Mouse (Mus musculus): ENCODE results near the gene Rem1. TPM values are rescaled to one million over a fixed set of nuclear protein-coding genes. Genes with fewer than 3 reads are reported as not detected.
A peak's percentile ranks its signal among the peaks of the same experiment; 100 is the strongest.

Rem1 gene
- polyA plus RNA-seq (2011; ENCODE audit: insufficient read depth, insufficient read length, low replicate concordance, missing spikeins) = not detected in 2 replicates

DNA sequence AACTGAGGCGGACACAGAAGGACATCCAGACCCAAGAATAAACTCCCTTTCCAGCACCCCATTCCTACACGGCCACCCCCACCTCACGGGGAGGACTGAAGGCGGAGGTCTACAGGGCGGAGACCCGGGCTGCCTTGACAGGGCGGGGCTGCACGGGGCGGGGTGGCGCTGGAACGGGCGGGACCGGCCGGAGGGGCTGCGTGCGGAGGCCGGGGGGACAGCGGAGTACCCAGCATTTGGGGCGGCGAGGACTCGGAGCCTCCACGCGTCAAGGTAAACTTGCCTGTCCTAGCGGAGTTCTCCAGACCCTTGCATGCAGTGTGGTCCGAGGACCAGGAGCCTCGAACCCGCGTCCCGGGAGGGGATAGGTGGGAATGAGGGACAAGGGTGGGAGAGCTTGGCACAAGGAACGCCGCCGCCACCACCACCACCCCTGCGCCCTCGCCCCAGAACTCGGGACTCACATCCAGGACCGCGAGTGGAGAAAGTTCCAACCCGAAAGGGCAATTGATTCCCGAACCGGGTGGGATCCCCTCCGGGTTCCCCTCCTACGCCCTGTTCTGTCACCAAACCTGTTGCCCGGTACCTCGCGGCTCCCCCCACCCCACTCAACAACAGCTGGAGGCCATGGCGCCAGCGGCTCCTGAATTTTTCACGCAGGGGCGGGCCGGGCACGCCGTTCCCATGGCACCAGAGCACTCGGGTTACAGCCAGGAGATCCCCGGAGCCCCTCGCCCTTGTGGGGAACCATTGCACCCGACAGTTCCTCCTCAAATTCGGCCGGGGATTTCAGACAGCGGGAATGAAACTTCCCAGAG, at the start of gene Rem1:
TSS of gene Rem1 (plus strand) at position 178 of the 818 bp plus-strand sequence.
- Histone ChIP-seq H3K4me1 (ENCODE audit: control insufficient read depth, insufficient read depth, low read length) (no peaks in the 10 kb centered on the region), H3K4me3 (replicated peaks; ENCODE audit: control insufficient read depth, low read depth, low read length) (peak within 1 kb of the TSS; percentile 34), H3K27ac (ENCODE audit: control insufficient read depth, insufficient read depth, low read depth, low read length, poor library complexity) (no peak within 1 kb of the TSS)
- 3% methylated on average over 59 of the region's 59 CpGs for WGBS
- TF ChIP-seq CTCF (IDR thresholded peaks at IDR 0.05; ENCODE audit: control insufficient read depth, insufficient read depth, low read length) = no peak
- TF ChIP-seq POLR2A (IDR thresholded peaks at IDR 0.05; ENCODE audit: borderline replicate concordance, control insufficient read depth, low read depth, low read length) = no peak

DNA sequence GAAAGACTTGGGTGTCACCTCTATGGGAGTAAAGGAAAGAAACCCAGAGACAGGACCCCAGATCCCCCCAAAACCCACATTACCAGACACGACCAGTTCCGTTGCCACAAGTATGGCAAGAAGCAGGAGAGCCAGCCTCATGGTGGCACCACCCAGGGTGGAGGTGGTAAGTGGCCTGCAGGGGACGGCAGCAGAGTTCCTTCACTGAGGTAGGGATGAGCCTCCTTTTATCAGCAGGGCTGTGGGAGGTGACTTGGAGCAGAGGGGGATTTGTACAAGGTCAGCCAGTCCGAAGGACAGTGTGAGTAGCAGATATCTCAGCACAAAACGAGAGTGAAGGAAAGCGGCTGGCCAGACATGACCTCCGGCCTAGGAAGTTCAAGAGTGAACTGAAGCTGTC, 46.6 kb upstream of the Rem1 start, which contains the start of gene Defb19:
TSS of gene Defb19 (minus strand) at position 206 of the 400 bp plus-strand sequence.
- H3K4me3 ChIP-seq (replicated peaks; ENCODE audit: control insufficient read depth, low read depth, low read length) = no peak within 1 kb of the TSS
- 80% methylated on average over 7 of the region's 7 CpGs for WGBS

DNA sequence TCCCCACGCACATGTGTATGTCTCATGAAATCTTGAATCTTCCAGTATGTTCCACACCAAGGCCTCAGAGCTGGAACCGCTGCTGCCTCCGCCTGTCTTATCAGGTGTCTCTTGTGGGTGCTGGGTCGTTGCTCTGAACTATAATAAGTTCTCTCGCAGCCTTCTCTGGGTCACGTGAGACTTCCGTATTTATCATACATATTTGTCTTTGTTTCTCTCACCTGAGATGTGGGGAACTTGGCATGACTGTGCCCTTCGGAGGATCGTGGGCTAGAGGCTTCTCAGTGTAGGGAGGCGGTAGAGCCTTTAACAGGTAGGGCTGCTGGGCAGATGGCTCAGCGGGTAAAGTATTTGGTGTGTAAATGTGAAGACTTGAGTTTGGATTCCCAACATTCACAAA, 46.1 kb upstream of the Rem1 start:
- Histone ChIP-seq H3K4me3 (replicated peaks; ENCODE audit: control insufficient read depth, low read depth, low read length) (no peak overlapping the region), H3K4me1 (ENCODE audit: control insufficient read depth, insufficient read depth, low read length) (no peaks in the 10 kb centered on the region), H3K27ac (ENCODE audit: control insufficient read depth, insufficient read depth, low read depth, low read length, poor library complexity) (no peak overlapping the region)
- WGBS = 77% methylated on average over 11 of the region's 11 CpGs
- TF ChIP-seq CTCF (IDR thresholded peaks at IDR 0.05; ENCODE audit: control insufficient read depth, insufficient read depth, low read length) (no peak), POLR2A (IDR thresholded peaks at IDR 0.05; ENCODE audit: borderline replicate concordance, control insufficient read depth, low read depth, low read length) (no peak)

More for the DNA sequence above, 46.6 kb upstream of the Rem1 start, which contains the start of gene Defb19:
- H3K4me1 ChIP-seq (ENCODE audit: control insufficient read depth, insufficient read depth, low read length) = no peaks in the 10 kb centered on the region
- TF ChIP-seq POLR2A (IDR thresholded peaks at IDR 0.05; ENCODE audit: borderline replicate concordance, control insufficient read depth, low read depth, low read length) (no peak), CTCF (IDR thresholded peaks at IDR 0.05; ENCODE audit: control insufficient read depth, insufficient read depth, low read length) (no peak)
- H3K27ac ChIP-seq (ENCODE audit: control insufficient read depth, insufficient read depth, low read depth, low read length, poor library complexity) = no peak within 1 kb of the TSS

- Histone ChIP-seq H3K27ac (ENCODE audit: control insufficient read depth, insufficient read depth, low read depth, low read length, poor library complexity) (no peak overlapping the region), H3K4me1 (ENCODE audit: control insufficient read depth, insufficient read depth, low read length) (no peaks in the 10 kb centered on the region), H3K4me3 (replicated peaks; ENCODE audit: control insufficient read depth, low read depth, low read length) (no peak overlapping the region)
- WGBS = 65% methylated on average over 4 of the region's 4 CpGs
- TF ChIP-seq POLR2A (IDR thresholded peaks at IDR 0.05; ENCODE audit: borderline replicate concordance, control insufficient read depth, low read depth, low read length) (no peak), CTCF (IDR thresholded peaks at IDR 0.05; ENCODE audit: control insufficient read depth, insufficient read depth, low read length) (no peak)
Observed at GRCm38 (mm10) chr2:152586926-152587560, 39.7 kb upstream of the Rem1 start.

DNA sequence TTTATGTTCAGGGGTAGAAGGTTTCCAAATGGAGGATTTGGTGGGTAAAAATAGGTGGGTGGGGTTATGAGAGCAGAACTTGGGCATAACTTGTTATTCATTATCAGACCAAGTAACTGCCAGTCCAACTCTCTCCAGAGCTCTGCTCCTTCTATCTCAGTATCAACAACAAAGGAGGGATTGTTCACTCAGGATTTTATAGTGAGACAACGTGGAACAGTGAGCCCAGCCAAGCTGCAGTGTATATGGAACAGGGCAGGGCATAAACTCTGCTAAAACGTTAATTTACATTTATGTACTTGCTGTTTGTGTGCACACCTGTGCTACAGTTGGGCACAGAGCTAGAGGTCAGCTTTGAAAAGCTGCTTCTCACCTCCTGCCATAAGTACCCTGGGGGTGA, 38.3 kb upstream of the Rem1 start:
- 49% methylated on average over 2 of the region's 2 CpGs for WGBS
- no peak overlapping the region for H3K4me3 ChIP-seq (replicated peaks; ENCODE audit: control insufficient read depth, low read depth, low read length)
- TF ChIP-seq CTCF (IDR thresholded peaks at IDR 0.05; ENCODE audit: control insufficient read depth, insufficient read depth, low read length) = no peak
- TF ChIP-seq POLR2A (IDR thresholded peaks at IDR 0.05; ENCODE audit: borderline replicate concordance, control insufficient read depth, low read depth, low read length) = no peak
- H3K27ac ChIP-seq (ENCODE audit: control insufficient read depth, insufficient read depth, low read depth, low read length, poor library complexity) = no peak overlapping the region
- no peaks in the 10 kb centered on the region for H3K4me1 ChIP-seq (ENCODE audit: control insufficient read depth, insufficient read depth, low read length)

GRCm38 (mm10) chr2:152589021-152589420, 37.7 kb upstream of the Rem1 start:
- no peak overlapping the region for H3K27ac ChIP-seq (ENCODE audit: control insufficient read depth, insufficient read depth, low read depth, low read length, poor library complexity)
- no peak for TF ChIP-seq POLR2A (IDR thresholded peaks at IDR 0.05; ENCODE audit: borderline replicate concordance, control insufficient read depth, low read depth, low read length)
- TF ChIP-seq CTCF (IDR thresholded peaks at IDR 0.05; ENCODE audit: control insufficient read depth, insufficient read depth, low read length) = no peak
- no peak overlapping the region for H3K4me3 ChIP-seq (replicated peaks; ENCODE audit: control insufficient read depth, low read depth, low read length)
- H3K4me1 ChIP-seq (ENCODE audit: control insufficient read depth, insufficient read depth, low read length) = no peaks in the 10 kb centered on the region
- 58% methylated on average over 6 of the region's 6 CpGs for WGBS

- Histone ChIP-seq H3K27ac (ENCODE audit: control insufficient read depth, insufficient read depth, low read depth, low read length, poor library complexity) (no peak within 1 kb of the TSS), H3K4me1 (ENCODE audit: control insufficient read depth, insufficient read depth, low read length) (no peaks in the 10 kb centered on the region), H3K4me3 (replicated peaks; ENCODE audit: control insufficient read depth, low read depth, low read length) (no peak within 1 kb of the TSS)
- no peak for TF ChIP-seq POLR2A (IDR thresholded peaks at IDR 0.05; ENCODE audit: borderline replicate concordance, control insufficient read depth, low read depth, low read length)
- TF ChIP-seq CTCF (IDR thresholded peaks at IDR 0.05; ENCODE audit: control insufficient read depth, insufficient read depth, low read length) = no peak
- 59% methylated on average over 7 of the region's 7 CpGs for WGBS
Observed at GRCm38 (mm10) chr2:152599299-152599698, 27.5 kb upstream of the Rem1 start, which contains the start of gene Defb45. Gene Defb45 (minus strand): TSS chr2:152599399.

DNA sequence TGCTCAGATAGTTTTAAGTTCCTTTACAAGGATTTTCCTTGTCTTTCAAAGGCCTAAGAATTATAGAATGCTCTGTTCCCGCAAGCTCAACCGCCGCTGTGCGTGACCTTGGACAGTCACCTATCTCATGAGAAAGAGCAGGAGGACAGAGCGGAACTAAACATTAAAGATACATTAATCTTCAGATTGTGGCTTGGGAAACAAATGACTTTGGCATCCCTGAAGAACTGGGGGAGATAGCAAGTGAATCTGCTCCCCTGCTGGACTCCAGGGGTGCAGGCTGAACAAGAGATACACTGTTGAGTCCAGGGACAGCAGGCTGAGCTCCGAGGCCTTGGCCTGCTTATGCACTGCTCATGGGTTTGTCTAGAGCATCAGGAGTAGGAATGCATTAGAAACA, 26.7 kb upstream of the Rem1 start:
- Histone ChIP-seq H3K4me3 (replicated peaks; ENCODE audit: control insufficient read depth, low read depth, low read length) (no peak overlapping the region), H3K27ac (ENCODE audit: control insufficient read depth, insufficient read depth, low read depth, low read length, poor library complexity) (no peak overlapping the region), H3K4me1 (ENCODE audit: control insufficient read depth, insufficient read depth, low read length) (no peaks in the 10 kb centered on the region)
- WGBS = 82% methylated on average over 6 of the region's 6 CpGs
- TF ChIP-seq POLR2A (IDR thresholded peaks at IDR 0.05; ENCODE audit: borderline replicate concordance, control insufficient read depth, low read depth, low read length) (no peak), CTCF (IDR thresholded peaks at IDR 0.05; ENCODE audit: control insufficient read depth, insufficient read depth, low read length) (no peak)

Data from bone marrow, adult 2 months (tissue).